Mouse (Mus musculus) CH12.LX (cell line): ENCODE measurements around the gene Stk40.

Experiments
- CTCF ChIP-seq, 2 experiments: IDR thresholded peaks in 1 of 2; conservative IDR thresholded peaks in 1 of 2; 2 replicates each; pipeline ENCODE4 v1.5.1; 2011 to 2012; ENCODE audit warnings: low read depth in 2 of 2, low read length in 2 of 2, improper control_type of control experiment in 1 of 2, inconsistent platforms in 1 of 2, mild to moderate bottlenecking in 1 of 2, moderate library complexity in 1 of 2
- MAX ChIP-seq: IDR thresholded peaks from 2 replicates; pipeline ENCODE4 v1.6.1; 2011; ENCODE audit warnings: low read length, improper control_type of control experiment

DNA sequence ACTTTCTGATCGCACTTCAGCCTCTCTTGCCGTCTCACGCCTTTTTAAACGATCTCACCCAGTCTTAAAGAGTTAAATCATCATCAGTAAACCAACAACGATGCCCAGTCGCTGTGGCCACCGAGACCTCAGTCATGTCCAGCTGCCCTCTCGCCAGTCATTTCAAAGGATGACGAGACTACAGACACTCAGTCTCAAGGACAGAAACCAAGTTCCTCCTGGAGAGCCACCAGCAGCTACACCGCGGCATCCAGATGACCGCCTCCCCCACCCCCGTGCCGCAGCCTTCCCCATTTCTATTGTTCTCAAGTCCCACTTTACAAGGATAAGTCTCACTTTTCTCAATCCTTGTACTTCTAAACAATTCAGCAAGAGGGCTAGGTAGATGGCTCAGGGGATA lies 49.1 kb downstream of the Stk40 start:
- TF ChIP-seq MAX = no peak
- TF ChIP-seq CTCF (conservative IDR thresholded peaks at IDR 0.05 in 1 of 2, IDR thresholded peaks at IDR 0.05 in 1 of 2; ENCODE audit: low read depth in 2 of 2, low read length in 2 of 2) = no peak
